28 mouse cellular contexts compared by ENCODE assay signal in the genomic region with DNA sequence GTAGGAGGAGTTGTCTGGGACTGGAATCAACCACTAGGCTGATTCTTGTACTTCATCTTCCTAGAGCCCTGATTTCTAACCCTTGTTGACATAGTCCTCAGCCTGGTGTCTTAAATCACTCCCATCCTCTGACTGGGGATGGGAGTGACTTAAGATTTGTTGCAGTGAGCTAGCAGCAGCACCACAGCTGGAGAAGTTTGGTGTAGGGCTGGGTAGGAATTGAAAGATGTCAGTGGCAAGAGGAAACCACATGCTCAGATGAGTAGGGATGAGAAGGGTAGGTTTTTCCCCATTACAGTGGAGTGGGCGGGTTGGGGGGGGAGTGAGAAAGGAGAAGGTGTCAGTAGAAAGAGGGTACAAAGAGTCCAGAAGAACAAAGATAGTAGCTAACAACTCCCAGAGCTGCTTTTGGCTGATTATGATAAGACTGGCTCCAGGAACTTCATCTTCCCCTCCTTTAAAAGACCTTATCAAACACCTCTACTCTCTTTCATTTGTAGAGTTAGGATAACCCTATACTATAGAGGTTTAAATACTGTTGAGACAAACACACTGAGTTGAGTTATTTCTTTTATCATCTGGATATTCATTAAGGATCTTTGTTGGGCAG. TPM values are rescaled to one million over a fixed set of nuclear protein-coding genes. Genes with fewer than 3 reads are reported as not detected.
DNase-seq lines count a peak whose midpoint lies in the region; ATAC-seq and TF ChIP-seq lines count a peak whose summit lies in the region.
"Had no signal": no experiment of that assay in that cellular context is flagged by ENCODE, and none has a peak within 500 bp of the region (broad histone marks: within the 10 kb centered on the region; RNA-seq: fewer than 3 reads in every experiment).

No protein-coding gene starts in this region.

- no peaks in the 10 kb centered on the region for H3K9me3 ChIP-seq in heart, embryonic 10.5 days
- no peaks in the 10 kb centered on the region for H3K9me3 ChIP-seq in liver, embryonic 14.5 days (ENCODE audit: control insufficient read depth, low read length)
- no peaks in the 10 kb centered on the region for H3K9me3 ChIP-seq in hindbrain, embryonic 10.5 days
- no peaks in the 10 kb centered on the region for H3K9me3 ChIP-seq in hindbrain, embryonic 16.5 days (ENCODE audit: control insufficient read depth, low read length)
- H3K9me3 ChIP-seq: embryonic facial prominence, embryonic 12.5 days; heart, embryonic 13.5 days; hindbrain, embryonic 13.5 days; limb, embryonic 13.5 days; megakaryocyte, embryonic 14.5 days; neural tube, embryonic 12.5 days had no signal

- 65% methylated on average over 1 of the region's 1 CpGs for WGBS in heart, adult 2 months
- WGBS in heart, embryonic 10.5 days, result 36% methylated on average over 1 of the region's 1 CpGs
- 0% methylated on average over 1 of the region's 1 CpGs for WGBS in liver, embryonic 14.5 days (ENCODE audit: insufficient replicate concordance)
- 78% methylated on average over 1 of the region's 1 CpGs for WGBS in hindbrain, embryonic 10.5 days
- WGBS in hindbrain, embryonic 16.5 days, result 100% methylated on average over 1 of the region's 1 CpGs

- H3K27ac ChIP-seq in heart, adult 2 months, result peak overlapping the region; percentile 60
- no peak overlapping the region for H3K27ac ChIP-seq in heart, embryonic 10.5 days
- no peak overlapping the region for H3K27ac ChIP-seq in liver, embryonic 14.5 days
- H3K27ac ChIP-seq in hindbrain, embryonic 10.5 days, result no peak overlapping the region
- H3K27ac ChIP-seq in hindbrain, embryonic 16.5 days (ENCODE audit: low read depth, low read length), result no peak overlapping the region
- H3K27ac ChIP-seq: embryonic facial prominence, embryonic 12.5 days; heart, embryonic 13.5 days; hindbrain, embryonic 13.5 days; limb, embryonic 13.5 days; neural tube, embryonic 12.5 days had no signal

- peak overlapping the region; percentile 30; the same call in 1 of the 2 replicates for H3K4me2 ChIP-seq in liver, embryonic 14.5 days (ENCODE audit: low read depth)
- H3K4me2 ChIP-seq in hindbrain, embryonic 16.5 days (ENCODE audit: low read length), result no peak overlapping the region
- H3K4me2 ChIP-seq: embryonic facial prominence, embryonic 12.5 days; heart, embryonic 13.5 days; hindbrain, embryonic 13.5 days; limb, embryonic 13.5 days; lung, embryonic 14.5 days; neural tube, embryonic 12.5 days had no signal

- intact Hi-C loops in heart, adult 2 months (cut with DNase I), result no loop called here

- no peak for TF ChIP-seq EP300 in heart, adult 2 months (IDR thresholded peaks at IDR 0.05; ENCODE audit: insufficient read depth, low read depth, low read length)
- peak; percentile 61 for TF ChIP-seq EP300 in liver, embryonic 14.5 days (IDR thresholded peaks at IDR 0.05; ENCODE audit: low read depth)

- peak; percentile 46 for ATAC-seq in liver, embryonic 14.5 days (ENCODE audit: insufficient read depth)
- ATAC-seq in hindbrain, embryonic 16.5 days, result no peak
- ATAC-seq: inflammation-experienced regulatory T-cells, adult 6 months had no signal

- no peak overlapping the region for H3K4me3 ChIP-seq in heart, adult 2 months
- no peak overlapping the region for H3K4me3 ChIP-seq in heart, embryonic 10.5 days
- H3K4me3 ChIP-seq in liver, embryonic 14.5 days (ENCODE audit: insufficient read depth in 1 of 2, low read depth in 2 of 2, low read length in 2 of 2), result no peak overlapping the region
- H3K4me3 ChIP-seq in hindbrain, embryonic 10.5 days, result no peak overlapping the region
- H3K4me3 ChIP-seq in hindbrain, embryonic 16.5 days (ENCODE audit: low read length), result no peak overlapping the region
- H3K4me3 ChIP-seq: embryonic facial prominence, embryonic 12.5 days; heart, embryonic 13.5 days; hindbrain, embryonic 13.5 days; limb, embryonic 13.5 days; megakaryocyte, embryonic 14.5 days; neural tube, embryonic 12.5 days had no signal

- H3K36me3 ChIP-seq in heart, adult 2 months (ENCODE audit: control insufficient read depth, insufficient read depth, low read length), result peaks cover 37% of the 10 kb centered on the region
- H3K36me3 ChIP-seq in heart, embryonic 10.5 days, result no peaks in the 10 kb centered on the region
- no peaks in the 10 kb centered on the region for H3K36me3 ChIP-seq in liver, embryonic 14.5 days (replicated peaks; ENCODE audit: control insufficient read depth, insufficient read depth, low read depth)
- H3K36me3 ChIP-seq in hindbrain, embryonic 10.5 days, result no peaks in the 10 kb centered on the region
- H3K36me3 ChIP-seq in hindbrain, embryonic 16.5 days (ENCODE audit: control insufficient read depth, insufficient read depth, low read length), result no peaks in the 10 kb centered on the region
- H3K36me3 ChIP-seq: embryonic facial prominence, embryonic 12.5 days; heart, embryonic 13.5 days; hindbrain, embryonic 13.5 days; limb, embryonic 13.5 days; neural tube, embryonic 12.5 days had no signal

- TF ChIP-seq CTCF in heart, adult 2 months (IDR thresholded peaks at IDR 0.05), result no peak
- TF ChIP-seq CTCF in liver, embryonic 14.5 days (IDR thresholded peaks at IDR 0.05; ENCODE audit: low read depth), result no peak

- no peak overlapping the region for H3K9ac ChIP-seq in heart, adult 2 months (ENCODE audit: low read depth, low read length)
- H3K9ac ChIP-seq in liver, embryonic 14.5 days (replicated peaks), result no peak overlapping the region
- H3K9ac ChIP-seq in hindbrain, embryonic 16.5 days (ENCODE audit: low read depth, low read length), result no peak overlapping the region
- H3K9ac ChIP-seq: embryonic facial prominence, embryonic 12.5 days; heart, embryonic 13.5 days; hindbrain, embryonic 13.5 days; limb, embryonic 13.5 days; lung, embryonic 14.5 days; neural tube, embryonic 12.5 days had no signal

- no peaks in the 10 kb centered on the region for H3K27me3 ChIP-seq in heart, adult 2 months (ENCODE audit: control insufficient read depth, insufficient read depth, low read length)
- no peaks in the 10 kb centered on the region for H3K27me3 ChIP-seq in heart, embryonic 10.5 days (ENCODE audit: insufficient read depth, poor library complexity, severe bottlenecking)
- no peaks in the 10 kb centered on the region for H3K27me3 ChIP-seq in liver, embryonic 14.5 days (ENCODE audit: control insufficient read depth, insufficient read depth, low read length)
- H3K27me3 ChIP-seq in hindbrain, embryonic 10.5 days (ENCODE audit: insufficient read depth, poor library complexity, severe bottlenecking), result no peaks in the 10 kb centered on the region; the same call in 1 of the 2 replicates
- no peaks in the 10 kb centered on the region for H3K27me3 ChIP-seq in hindbrain, embryonic 16.5 days (replicated peaks; ENCODE audit: control insufficient read depth, insufficient read depth, low read length)
- H3K27me3 ChIP-seq: heart, embryonic 13.5 days; hindbrain, embryonic 13.5 days had no signal

- peaks cover 26% of the 10 kb centered on the region for H3K4me1 ChIP-seq in heart, adult 2 months (ENCODE audit: control insufficient read depth, insufficient read depth, low read length)
- peaks cover 29% of the 10 kb centered on the region for H3K4me1 ChIP-seq in heart, embryonic 10.5 days
- peaks cover 45 to 46% of the 10 kb centered on the region in 2 experiments for H3K4me1 ChIP-seq in liver, embryonic 14.5 days (replicated peaks; ENCODE audit: control insufficient read depth in 2 of 2, insufficient read depth in 2 of 2, low read length in 1 of 2)
- peaks cover 20% of the 10 kb centered on the region for H3K4me1 ChIP-seq in hindbrain, embryonic 10.5 days (replicated peaks)
- H3K4me1 ChIP-seq in hindbrain, embryonic 16.5 days (ENCODE audit: control insufficient read depth, insufficient read depth, low read depth, low read length), result peaks cover 18% of the 10 kb centered on the region

- no peak for DNase-seq in heart, adult 2 months
- no peak for DNase-seq in heart, embryonic 10.5 days (ENCODE audit: low spot score)
- peak; percentile 65 for DNase-seq in c-Kit-positive CD71-positive TER-119-negative erythroid progenitor cells, embryonic 14.5 days (ENCODE audit: low read depth)
- peak in 1 of 3 experiments; percentile 46 for DNase-seq in liver, embryonic 14.5 days (ENCODE audit: low read depth in 3 of 3, low spot score in 3 of 3)
- DNase-seq in telencephalon, adult 2 months (ENCODE audit: low read depth, low spot score), result peak; percentile 22
- no peak for DNase-seq in hindbrain, embryonic 10.5 days (ENCODE audit: low spot score)
- no peak for DNase-seq in frontal cortex, postnatal 36 days (ENCODE audit: low spot score in 2 of 2)
- DNase-seq: adrenal gland, adult 2 months; B cell, adult 2 months; cerebellum, adult 18-20 months; cerebellum, postnatal 25 days; heart, postnatal 14 days; kidney, adult 18-20 months; kidney, postnatal 10 days; lung, embryonic 14.5 days; midbrain, embryonic 14.5 days; retina, postnatal 1 day; right cerebral cortex, postnatal 25 days; spleen, adult 18-20 months; thymus, postnatal 25 days had no signal

- TF ChIP-seq POLR2A in heart, adult 2 months (IDR thresholded peaks at IDR 0.05; ENCODE audit: insufficient read depth, low read depth, low read length), result no peak

- peaks cover 5% of the 10 kb centered on the region; the same call in 1 of the 2 replicates for H3K79me2 ChIP-seq in heart, adult 2 months (replicated peaks; ENCODE audit: control insufficient read depth, insufficient read depth, low read length)

RNA-seq across cellular contexts. Expression of gene Cd34, which starts 42.3 kb away (rescaled TPM):
- 10 to 100 TPM; 73.6 to 92.6 TPM for total RNA-seq in heart, adult 2 months (2021)
- 86.5 and 172 TPM in 2 replicates for polyA plus RNA-seq in heart, adult 2 months (2012; rRNA removed)
- polyA plus RNA-seq in heart, embryonic 10.5 days (2016; fragmentation: Nextera tagmentation; extraction: Ambion mirVana), result 59.9 and 62.6 TPM in 2 replicates
- polyA plus RNA-seq in liver, embryonic 14.5 days (2012; rRNA removed), result 5.8 and 7.7 TPM in 2 replicates
- 10.6 and 11.2 TPM in 2 replicates for polyA plus RNA-seq in liver, embryonic 14.5 days (2014; fragmentation: Nextera tagmentation; extraction: Ambion mirVana)
- polyA plus RNA-seq in hindbrain, embryonic 10.5 days (2016; fragmentation: Nextera tagmentation; extraction: Ambion mirVana), result 53.7 and 58.8 TPM in 2 replicates
- 29.8 and 36.5 TPM in 2 replicates for polyA plus RNA-seq in hindbrain, embryonic 16.5 days (2015; fragmentation: Nextera tagmentation; extraction: Ambion mirVana)

Comparison
In these comparisons a context has a peak if more than half of its experiments do, and no peak if none do; other contexts are left out.
1. DNase-seq: peak in c-Kit-positive CD71-positive TER-119-negative erythroid progenitor cells, embryonic 14.5 days (single experiment) and telencephalon, adult 2 months (single experiment); none in heart, adult 2 months (0 of 2), heart, embryonic 10.5 days (single experiment), hindbrain, embryonic 10.5 days (single experiment) and frontal cortex, postnatal 36 days (0 of 2).